Mouse (Mus musculus): ENCODE measurements around the gene Rcn3. TPM values are rescaled to one million over a fixed set of nuclear protein-coding genes. Genes with fewer than 3 reads are reported as not detected.

The Rcn3 gene
- total and polyA plus RNA-seq, 2 experiments from 2014 or later: 24.2 to 31.9 TPM

GRCm38 (mm10) chr7:45048923-45049657 lies 42.9 kb downstream of the Rcn3 start:
- Histone ChIP-seq H3K36me3 (ENCODE audit: insufficient read depth, low read length) (peaks cover 53% of the 10 kb centered on the region), H3K27me3 (ENCODE audit: insufficient read depth, low read length) (no peaks in the 10 kb centered on the region), H3K4me3 (ENCODE audit: low read depth, low read length) (no peak overlapping the region), H3K27ac (ENCODE audit: low read depth, low read length) (no peak overlapping the region), H3K9me3 (ENCODE audit: low read length) (no peaks in the 10 kb centered on the region), H3K4me2 (ENCODE audit: low read depth, low read length, poor library complexity, severe bottlenecking) (no peak overlapping the region), H3K4me1 (ENCODE audit: insufficient read depth, low read length) (0 out of 2 replicates have a peak, but pooled peaks cover 4% of the 10 kb centered on the region), H3K9ac (replicated peaks; ENCODE audit: low read length, poor library complexity, severe bottlenecking) (no peak overlapping the region)
- ATAC-seq (ENCODE audit: low FRiP score) (no peak), DNase-seq (ENCODE audit: low spot score) (no peak)
- TF ChIP-seq CTCF (IDR thresholded peaks at IDR 0.05): no peak
- WGBS: 92% methylated on average over 23 of the region's 23 CpGs

GRCm38 (mm10) chr7:45048001-45048890 lies 43.8 kb downstream of the Rcn3 start:
- no peak; the same call in 1 of the 2 replicates for TF ChIP-seq CTCF (IDR thresholded peaks at IDR 0.05)
- no peak for ATAC-seq (ENCODE audit: low FRiP score)
- no peak for DNase-seq (ENCODE audit: low spot score)
- WGBS: 90% methylated on average over 38 of the region's 38 CpGs
- Histone ChIP-seq H3K9ac (replicated peaks; ENCODE audit: low read length, poor library complexity, severe bottlenecking) (no peak overlapping the region), H3K4me1 (ENCODE audit: insufficient read depth, low read length) (0 out of 2 replicates have a peak, but pooled peaks cover 4% of the 10 kb centered on the region), H3K9me3 (ENCODE audit: low read length) (no peaks in the 10 kb centered on the region), H3K4me2 (ENCODE audit: low read depth, low read length, poor library complexity, severe bottlenecking) (no peak overlapping the region), H3K27me3 (ENCODE audit: insufficient read depth, low read length) (no peaks in the 10 kb centered on the region), H3K4me3 (ENCODE audit: low read depth, low read length) (no peak overlapping the region), H3K36me3 (ENCODE audit: insufficient read depth, low read length) (peaks cover 60% of the 10 kb centered on the region), H3K27ac (ENCODE audit: low read depth, low read length) (no peak overlapping the region)

- 0 out of 2 replicates have a peak, but pooled peaks cover 4% of the 10 kb centered on the region for H3K4me1 ChIP-seq (ENCODE audit: insufficient read depth, low read length)
- no peak overlapping the region for H3K4me3 ChIP-seq (ENCODE audit: low read depth, low read length)
- no peak overlapping the region for H3K27ac ChIP-seq (ENCODE audit: low read depth, low read length)
- TF ChIP-seq CTCF (IDR thresholded peaks at IDR 0.05): no peak
- H3K36me3 ChIP-seq (ENCODE audit: insufficient read depth, low read length): peaks cover 68% of the 10 kb centered on the region
- WGBS: over 99% methylated on average over 14 of the region's 14 CpGs
- H3K9ac ChIP-seq (replicated peaks; ENCODE audit: low read length, poor library complexity, severe bottlenecking): no peak overlapping the region
- DNase-seq (ENCODE audit: low spot score) (no peak), ATAC-seq (ENCODE audit: low FRiP score) (no peak)
- H3K4me2 ChIP-seq (ENCODE audit: low read depth, low read length, poor library complexity, severe bottlenecking): no peak overlapping the region
- no peaks in the 10 kb centered on the region for H3K9me3 ChIP-seq (ENCODE audit: low read length)
- no peaks in the 10 kb centered on the region for H3K27me3 ChIP-seq (ENCODE audit: insufficient read depth, low read length)
Measured at GRCm38 (mm10) chr7:45047491-45047890, 44.5 kb downstream of the Rcn3 start.

GRCm38 (mm10) chr7:45046853-45047350 lies 45.1 kb downstream of the Rcn3 start:
- 0 out of 2 replicates have a peak, but pooled peaks cover 4% of the 10 kb centered on the region for H3K4me1 ChIP-seq (ENCODE audit: insufficient read depth, low read length)
- TF ChIP-seq CTCF (IDR thresholded peaks at IDR 0.05): no peak

GRCm38 (mm10) chr7:45045741-45046140 lies 46.3 kb downstream of the Rcn3 start:
- Histone ChIP-seq H3K9ac (replicated peaks; ENCODE audit: low read length, poor library complexity, severe bottlenecking) (no peak overlapping the region), H3K4me2 (ENCODE audit: low read depth, low read length, poor library complexity, severe bottlenecking) (no peak overlapping the region), H3K4me1 (ENCODE audit: insufficient read depth, low read length) (no peaks in the 10 kb centered on the region), H3K27me3 (ENCODE audit: insufficient read depth, low read length) (no peaks in the 10 kb centered on the region), H3K36me3 (ENCODE audit: insufficient read depth, low read length) (peaks cover 84% of the 10 kb centered on the region), H3K27ac (ENCODE audit: low read depth, low read length) (no peak overlapping the region), H3K4me3 (ENCODE audit: low read depth, low read length) (no peak overlapping the region), H3K9me3 (ENCODE audit: low read length) (no peaks in the 10 kb centered on the region)
- no peak for ATAC-seq (ENCODE audit: low FRiP score)
- no peak for DNase-seq (ENCODE audit: low spot score)
- TF ChIP-seq CTCF (IDR thresholded peaks at IDR 0.05): no peak
- 94% methylated on average over 22 of the region's 22 CpGs for WGBS

More at GRCm38 (mm10) chr7:45046853-45047350, 45.1 kb downstream of the Rcn3 start:
- DNase-seq (ENCODE audit: low spot score): no peak
- no peak overlapping the region for H3K4me2 ChIP-seq (ENCODE audit: low read depth, low read length, poor library complexity, severe bottlenecking)
- no peaks in the 10 kb centered on the region for H3K27me3 ChIP-seq (ENCODE audit: insufficient read depth, low read length)
- ATAC-seq (ENCODE audit: low FRiP score): no peak
- H3K9ac ChIP-seq (replicated peaks; ENCODE audit: low read length, poor library complexity, severe bottlenecking): no peak overlapping the region
- H3K9me3 ChIP-seq (ENCODE audit: low read length): no peaks in the 10 kb centered on the region
- H3K4me3 ChIP-seq (ENCODE audit: low read depth, low read length): no peak overlapping the region
- H3K27ac ChIP-seq (ENCODE audit: low read depth, low read length): no peak overlapping the region
- 95% methylated on average over 26 of the region's 26 CpGs for WGBS
- peaks cover 74% of the 10 kb centered on the region for H3K36me3 ChIP-seq (ENCODE audit: insufficient read depth, low read length)
